Mouse (Mus musculus): Measurements from ENCODE around the gene E330017A01Rik.

DNA sequence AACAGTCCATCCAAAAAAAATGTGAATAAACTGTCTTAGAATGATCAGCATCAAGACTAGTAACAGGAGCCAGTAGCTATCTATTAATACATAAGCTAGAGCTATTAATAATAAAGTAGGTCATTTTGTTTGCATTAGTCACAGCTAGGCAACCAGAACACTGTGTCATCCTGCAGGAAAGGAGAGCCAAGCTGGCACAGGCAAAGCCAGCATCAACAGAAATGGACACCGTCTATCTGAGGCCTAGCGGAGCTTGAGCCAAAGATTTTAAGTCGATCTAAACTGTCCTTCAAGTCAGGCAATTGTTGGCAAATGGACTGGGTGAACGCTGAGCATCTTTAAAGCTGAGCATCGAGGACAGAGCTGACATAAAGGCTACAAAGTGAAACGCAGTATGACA, 37.7 kb downstream of the E330017A01Rik start:
- TF ChIP-seq CTCF (IDR thresholded peaks at IDR 0.05; ENCODE audit: borderline replicate concordance, insufficient read depth, low read length) = no peak
- TF ChIP-seq POLR2A (IDR thresholded peaks at IDR 0.05; ENCODE audit: low read depth, low read length) = no peak
